Mouse (Mus musculus) liver, embryonic 12.5 days (tissue): Measurements from ENCODE around the gene Olfr1174-ps. TPM values are rescaled to one million over a fixed set of nuclear protein-coding genes. Genes with fewer than 3 reads are reported as not detected.

ENCODE experiments used
- ATAC-seq: fragments of 200-750 bp; cut with Nextera tagmentation; 2 replicates; pipeline ENCODE4 v1.8.0; 2017; ENCODE audit warnings: moderate number of reproducible peaks, mild to moderate bottlenecking, moderate library complexity
- H3K27ac ChIP-seq: fragments of 300-500 bp; sonication (generic); 2 replicates; pipeline ENCODE4 v1.5.1; 2016; ENCODE audit warnings: mild to moderate bottlenecking
- H3K27me3 ChIP-seq: fragments of 300-500 bp; sonication (generic); replicated peaks from 2 replicates; pipeline ENCODE4 v1.6.1; 2016; ENCODE audit warnings: mild to moderate bottlenecking, moderate library complexity
- H3K36me3 ChIP-seq: fragments of 300-500 bp; sonication (generic); 2 replicates; pipeline ENCODE4 v1.6.1; 2016; ENCODE audit warnings: mild to moderate bottlenecking, moderate library complexity
- H3K4me1 ChIP-seq: fragments of 300-500 bp; sonication (generic); 2 replicates; pipeline ENCODE4 v1.6.1; 2016
- H3K4me2 ChIP-seq: fragments of 300-500 bp; sonication (generic); 2 replicates; pipeline ENCODE4 v1.6.1; 2016; ENCODE audit warnings: mild to moderate bottlenecking, moderate library complexity
- H3K4me3 ChIP-seq: fragments of 300-500 bp; sonication (generic); 2 replicates; pipeline ENCODE4 v1.5.1; 2016; ENCODE audit warnings: mild to moderate bottlenecking, moderate library complexity
- H3K9ac ChIP-seq: fragments of 300-500 bp; sonication (generic); 2 replicates; pipeline ENCODE4 v1.6.1; 2016; ENCODE audit warnings: mild to moderate bottlenecking, moderate library complexity
- H3K9me3 ChIP-seq: fragments of 300-500 bp; sonication (generic); replicated peaks from 2 replicates; pipeline ENCODE4 v1.6.1; 2016; ENCODE audit warnings: mild to moderate bottlenecking, moderate library complexity
- WGBS: fragments of 180-500 bp; shearing (Covaris S2); methylation state at CpG from one replicate; pipeline ENCODE4 v1.1.7; 2016; ENCODE audit not compliant: insufficient replicate concordance; 5-methylcytosine and 5-hydroxymethylcytosine counted together
- polyA plus RNA-seq: library from polyadenylated mRNA; unstranded; fragments of >200 nt; fragmentation: Nextera tagmentation; extraction: Ambion mirVana; gene quantifications from 2 replicates; pipeline ENCODE4 v1.2.1, GENCODE M21; 2016

Gene Olfr1174-ps
- polyA plus RNA-seq = not detected in 2 replicates

- H3K4me3 ChIP-seq = no peak within 1 kb of the TSS
- H3K27me3 ChIP-seq = no peaks in the 10 kb centered on the region
- H3K27ac ChIP-seq = no peak within 1 kb of the TSS
- 79% methylated on average over 4 of the region's 4 CpGs for WGBS
- no peaks in the 10 kb centered on the region for H3K36me3 ChIP-seq
- no peaks in the 10 kb centered on the region for H3K9me3 ChIP-seq
- H3K4me1 ChIP-seq = no peaks in the 10 kb centered on the region
- H3K9ac ChIP-seq = no peak within 1 kb of the TSS
- no peak within 1 kb of the TSS for H3K4me2 ChIP-seq
- ATAC-seq = no peak
Observed at GRCm38 (mm10) chr2:88315035-88315434, at the start of gene Olfr1174-ps. Olfr1174-ps (minus strand) TSS chr2:88315135.

- Histone ChIP-seq H3K27ac (no peak overlapping the region), H3K27me3 (no peaks in the 10 kb centered on the region), H3K4me2 (no peak overlapping the region), H3K4me3 (no peak overlapping the region), H3K36me3 (no peaks in the 10 kb centered on the region), H3K9me3 (no peaks in the 10 kb centered on the region), H3K4me1 (no peaks in the 10 kb centered on the region), H3K9ac (no peak overlapping the region)
- ATAC-seq = no peak
- 2% methylated on average over 2 of the region's 2 CpGs for WGBS
Observed at GRCm38 (mm10) chr2:88356304-88356703, 41.4 kb upstream of the Olfr1174-ps start.

DNA sequence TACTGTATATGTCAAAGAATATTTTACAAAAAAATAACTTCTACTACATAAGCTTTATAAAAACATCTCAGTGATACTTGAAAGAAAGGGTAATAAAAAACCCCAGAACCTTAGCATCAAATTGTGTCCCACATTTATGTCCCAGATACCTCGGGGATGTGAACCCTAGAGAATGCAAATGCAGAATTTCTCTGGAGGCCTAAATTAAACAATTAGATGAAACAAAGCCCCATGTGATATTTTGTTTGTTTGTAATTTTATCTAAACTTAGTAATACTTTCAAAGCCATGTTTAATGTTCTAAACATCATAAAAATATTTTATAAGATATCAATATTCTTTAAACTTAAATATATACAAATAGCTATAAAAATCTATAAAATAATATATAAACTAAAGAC is 31.5 kb upstream of the Olfr1174-ps start, which contains the start of gene Olfr1177-ps:
Olfr1177-ps (minus strand) TSS at position 101 of the 400 bp plus-strand sequence.
- H3K4me1 ChIP-seq = no peaks in the 10 kb centered on the region
- no peak for ATAC-seq
- no peaks in the 10 kb centered on the region for H3K36me3 ChIP-seq
- H3K27ac ChIP-seq = no peak within 1 kb of the TSS
- H3K27me3 ChIP-seq = no peaks in the 10 kb centered on the region
- no peak within 1 kb of the TSS for H3K9ac ChIP-seq
- H3K9me3 ChIP-seq = no peaks in the 10 kb centered on the region
- no peak within 1 kb of the TSS for H3K4me3 ChIP-seq
- no peak within 1 kb of the TSS for H3K4me2 ChIP-seq
- 58% methylated on average over 1 of the region's 1 CpGs for WGBS

- no peak within 1 kb of the TSS for H3K27ac ChIP-seq
- no peaks in the 10 kb centered on the region for H3K36me3 ChIP-seq
- H3K4me2 ChIP-seq = no peak within 1 kb of the TSS
- 52% methylated on average over 1 of the region's 1 CpGs for WGBS
- H3K9ac ChIP-seq = no peak within 1 kb of the TSS
- H3K9me3 ChIP-seq = no peaks in the 10 kb centered on the region
- no peak for ATAC-seq
- no peaks in the 10 kb centered on the region for H3K4me1 ChIP-seq
- no peaks in the 10 kb centered on the region for H3K27me3 ChIP-seq
- H3K4me3 ChIP-seq = no peak within 1 kb of the TSS
Observed at GRCm38 (mm10) chr2:88336421-88336820, 21.5 kb upstream of the Olfr1174-ps start, which contains the start of gene Olfr1176. Olfr1176 (plus strand) TSS chr2:88336721.

GRCm38 (mm10) chr2:88327115-88327514 is 12.2 kb upstream of the Olfr1174-ps start, which contains the start of gene Olfr1175-ps:
Olfr1175-ps (minus strand) TSS chr2:88327215.
- no peaks in the 10 kb centered on the region for H3K4me1 ChIP-seq
- H3K4me2 ChIP-seq = no peak within 1 kb of the TSS
- H3K27me3 ChIP-seq = no peaks in the 10 kb centered on the region
- H3K4me3 ChIP-seq = no peak within 1 kb of the TSS
- no peaks in the 10 kb centered on the region for H3K9me3 ChIP-seq
- 63% methylated on average over 2 of the region's 2 CpGs for WGBS
- ATAC-seq = no peak
- no peaks in the 10 kb centered on the region for H3K36me3 ChIP-seq
- no peak within 1 kb of the TSS for H3K9ac ChIP-seq
- no peak within 1 kb of the TSS for H3K27ac ChIP-seq

DNA sequence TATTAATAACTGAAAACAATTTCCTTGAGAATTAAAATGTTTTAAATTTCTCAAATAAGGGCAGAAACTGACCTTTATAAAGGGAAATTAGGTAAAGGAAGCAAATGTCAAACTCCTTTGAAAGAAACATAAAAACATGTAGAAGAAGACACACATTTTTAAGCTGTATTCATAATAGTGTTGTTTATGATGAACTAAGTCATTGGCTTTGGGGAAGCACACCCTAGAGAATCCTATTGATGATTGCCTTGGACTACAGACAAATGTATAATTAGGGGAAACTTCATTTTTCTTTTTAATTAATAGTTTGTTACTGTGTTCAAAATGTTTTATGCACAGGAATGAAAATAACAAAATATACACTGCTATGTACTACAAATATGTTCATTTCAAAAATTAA is 35.2 kb downstream of the Olfr1174-ps start, which contains the start of gene Olfr1173:
Olfr1173 (minus strand) TSS at position 101 of the 400 bp plus-strand sequence.
- Histone ChIP-seq H3K4me3 (no peak within 1 kb of the TSS), H3K9me3 (no peaks in the 10 kb centered on the region), H3K9ac (no peak within 1 kb of the TSS), H3K4me2 (no peak within 1 kb of the TSS), H3K4me1 (no peaks in the 10 kb centered on the region), H3K27ac (no peak within 1 kb of the TSS), H3K27me3 (no peaks in the 10 kb centered on the region), H3K36me3 (no peaks in the 10 kb centered on the region)
- no peak for ATAC-seq

Other genes with a start within 250 kb of the Olfr1174-ps start
- not detected in 2 replicates for gene Olfr1163, start 243.3 kb downstream of the Olfr1174-ps start, polyA plus RNA-seq
- gene Olfr1164, start 221.2 kb downstream of the Olfr1174-ps start, polyA plus RNA-seq = not detected in 2 replicates
- gene Olfr1166, start 186.9 kb downstream of the Olfr1174-ps start, polyA plus RNA-seq = not detected in 2 replicates
- not detected in 2 replicates for gene Olfr1167, start 159.9 kb downstream of the Olfr1174-ps start, polyA plus RNA-seq
- gene Olfr1168, start 133.3 kb downstream of the Olfr1174-ps start, polyA plus RNA-seq = not detected in 2 replicates
- not detected in 2 replicates for gene Olfr1170, start 86.8 kb downstream of the Olfr1174-ps start, polyA plus RNA-seq
- not detected in 2 replicates for gene Olfr1173, start 35.3 kb downstream of the Olfr1174-ps start, polyA plus RNA-seq
- gene Olfr1175-ps, start 12.1 kb upstream of the Olfr1174-ps start, polyA plus RNA-seq = not detected in 2 replicates
- not detected in 2 replicates for gene Olfr1176, start 21.6 kb upstream of the Olfr1174-ps start, polyA plus RNA-seq
- gene Olfr1177-ps, start 31.4 kb upstream of the Olfr1174-ps start, polyA plus RNA-seq = not detected in 2 replicates
- not detected in 2 replicates for gene Olfr1178, start 71.9 kb upstream of the Olfr1174-ps start, polyA plus RNA-seq
- not detected in 2 replicates for gene Olfr1179, start 91.3 kb upstream of the Olfr1174-ps start, polyA plus RNA-seq
- gene Olfr1180, start 104.0 kb upstream of the Olfr1174-ps start, polyA plus RNA-seq = not detected in 2 replicates
- gene Olfr1181, start 111.0 kb upstream of the Olfr1174-ps start, polyA plus RNA-seq = not detected in 2 replicates
- not detected in 2 replicates for gene Gm13757, start 134.0 kb upstream of the Olfr1174-ps start, polyA plus RNA-seq
- gene Olfr1183, start 139.7 kb upstream of the Olfr1174-ps start, polyA plus RNA-seq = not detected in 2 replicates
- gene Olfr1184, start 168.5 kb upstream of the Olfr1174-ps start, polyA plus RNA-seq = not detected in 2 replicates
- not detected in 2 replicates for gene Olfr1185-ps1, start 178.2 kb upstream of the Olfr1174-ps start, polyA plus RNA-seq
- gene Olfr1186, start 203.4 kb upstream of the Olfr1174-ps start, polyA plus RNA-seq = not detected in 2 replicates
- gene Olfr1188, start 241.8 kb upstream of the Olfr1174-ps start, polyA plus RNA-seq = not detected in 2 replicates